Mouse (Mus musculus) lung, postnatal 0 days (tissue): ENCODE data around the gene Slc10a1. TPM values are rescaled to one million over a fixed set of nuclear protein-coding genes. Genes with fewer than 3 reads are reported as not detected.
"Not testable (repeated sequence)": the region's sequence is repeated elsewhere in the genome, so short reads cannot be mapped to it uniquely, and the experiment has no call there.

Experiments
- ATAC-seq: fragments of 200-750 bp; cut with Nextera tagmentation; 2 replicates; pipeline ENCODE4 v1.8.0; 2017; ENCODE audit warnings: moderate library complexity
- DNase-seq: peaks from one replicate; pipeline ENCODE4 v3.0.0-alpha.2; 2016; ENCODE audit warnings: low spot score
- H3K27ac ChIP-seq: fragments of 300-500 bp; sonication (generic); 2 replicates; pipeline ENCODE4 v1.5.1; 2014; ENCODE audit warnings: antibody characterized with exemption, mild to moderate bottlenecking, low read length, mixed read lengths
- H3K27me3 ChIP-seq: fragments of 300-500 bp; sonication (generic); replicated peaks from 2 replicates; pipeline ENCODE4 v1.6.1; 2014; ENCODE audit warnings: low read length, mixed read lengths; ENCODE audit not compliant: insufficient read depth
- H3K36me3 ChIP-seq: fragments of 300-500 bp; sonication (generic); 2 replicates; pipeline ENCODE4 v1.6.1; 2014; ENCODE audit warnings: low read length, mixed read lengths; ENCODE audit not compliant: insufficient read depth
- H3K4me1 ChIP-seq: fragments of 300-500 bp; sonication (generic); 2 replicates; pipeline ENCODE4 v1.6.1; 2014; ENCODE audit warnings: antibody characterized with exemption, low read depth, low read length, mixed read lengths; ENCODE audit not compliant: insufficient read depth
- H3K4me2 ChIP-seq: fragments of 300-500 bp; sonication (generic); replicated peaks from 2 replicates; pipeline ENCODE4 v1.6.1; 2014; ENCODE audit warnings: low read depth, mild to moderate bottlenecking, low read length, moderate library complexity, mixed read lengths
- H3K4me3 ChIP-seq: fragments of 300-500 bp; sonication (generic); 2 replicates; pipeline ENCODE4 v1.5.1; 2014; ENCODE audit warnings: low read depth, low read length
- H3K9ac ChIP-seq: fragments of 300-500 bp; sonication (generic); replicated peaks from 2 replicates; pipeline ENCODE4 v1.6.1; 2014; ENCODE audit warnings: low read depth, mild to moderate bottlenecking
- H3K9me3 ChIP-seq: fragments of 300-500 bp; sonication (generic); 2 replicates; pipeline ENCODE4 v1.6.1; 2016; ENCODE audit warnings: low read length, mixed read lengths
- CTCF ChIP-seq: IDR thresholded peaks from 2 replicates; pipeline ENCODE4 v1.5.1; 2016; ENCODE audit warnings: antibody characterized with exemption, mild to moderate bottlenecking
- EP300 ChIP-seq: IDR thresholded peaks from 2 replicates; pipeline ENCODE4 v1.6.1; 2016; ENCODE audit warnings: antibody characterized with exemption, mild to moderate bottlenecking, control low read depth
- WGBS: fragments of 180-500 bp; shearing (Covaris S2); extraction: QIAGEN DNeasy Blood & Tissue Kit; methylation state at CpG from one replicate; pipeline ENCODE4 v1.1.7; 2014; 5-methylcytosine and 5-hydroxymethylcytosine counted together
- polyA plus RNA-seq: library from polyadenylated mRNA; unstranded; fragments of >200 nt; fragmentation: Nextera tagmentation; extraction: Ambion mirVana; gene quantifications from 2 replicates; pipeline ENCODE4 v1.2.1, GENCODE M21; 2015

The Slc10a1 gene
- polyA plus RNA-seq, 1 experiment from 2014 or later = 0.47 TPM

DNA sequence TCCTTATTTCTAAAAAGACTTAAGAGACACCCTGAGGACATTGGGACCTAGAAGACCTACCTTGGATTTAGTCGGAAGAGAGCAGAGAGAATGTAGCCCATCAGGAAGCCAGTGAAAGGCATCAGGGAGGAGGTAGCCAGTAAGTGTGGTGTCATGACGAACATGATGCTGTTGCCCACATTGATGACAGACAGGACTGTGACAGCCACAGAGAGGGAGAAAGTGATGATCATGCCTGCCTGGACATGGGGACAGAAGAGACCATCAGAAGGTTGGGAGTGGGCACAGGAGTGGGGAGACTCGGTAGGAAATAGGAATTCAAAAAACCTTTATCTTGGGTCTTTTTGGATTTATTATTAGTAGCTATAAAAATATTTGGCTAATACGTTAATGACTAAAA, 10.5 kb downstream of the Slc10a1 start:
- no peaks in the 10 kb centered on the region for H3K9me3 ChIP-seq
- no peaks in the 10 kb centered on the region for H3K4me1 ChIP-seq
- H3K27ac ChIP-seq = no peak overlapping the region
- TF ChIP-seq EP300 (no peak), CTCF (no peak)
- ATAC-seq (no peak), DNase-seq (no peak)
- no peak overlapping the region for H3K9ac ChIP-seq
- peaks cover 34% of the 10 kb centered on the region for H3K36me3 ChIP-seq
- 84% methylated on average over 4 of the region's 4 CpGs for WGBS
- H3K4me2 ChIP-seq = no peak overlapping the region
- H3K4me3 ChIP-seq = no peak overlapping the region
- no peaks in the 10 kb centered on the region for H3K27me3 ChIP-seq

DNA sequence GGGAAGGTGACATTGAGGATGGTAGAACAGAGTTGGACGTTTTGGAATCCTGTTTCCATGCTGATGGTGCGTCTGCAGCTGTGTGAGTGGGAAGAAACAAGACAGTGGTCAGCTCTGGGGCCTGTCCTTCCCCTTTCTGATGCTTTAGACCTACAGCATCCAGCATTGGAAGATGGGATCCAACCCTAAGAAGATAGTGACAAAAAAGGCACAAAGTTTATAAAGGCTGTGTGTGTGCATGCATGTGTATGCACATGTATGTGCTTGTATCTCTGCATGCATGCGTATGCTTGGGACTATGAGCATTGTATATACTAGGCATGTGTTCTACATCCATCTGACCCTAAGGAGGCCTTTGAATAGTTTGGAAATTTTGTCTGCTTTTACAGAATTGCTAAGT, 12.5 kb downstream of the Slc10a1 start:
- Histone ChIP-seq H3K4me1 (no peaks in the 10 kb centered on the region), H3K9ac (no peak overlapping the region), H3K9me3 (no peaks in the 10 kb centered on the region), H3K4me3 (no peak overlapping the region), H3K27me3 (no peaks in the 10 kb centered on the region), H3K4me2 (no peak overlapping the region), H3K36me3 (peaks cover 52% of the 10 kb centered on the region), H3K27ac (no peak overlapping the region)
- ATAC-seq (no peak), DNase-seq (no peak)
- WGBS = 85% methylated on average over 3 of the region's 3 CpGs
- TF ChIP-seq CTCF (no peak), EP300 (no peak)

DNA sequence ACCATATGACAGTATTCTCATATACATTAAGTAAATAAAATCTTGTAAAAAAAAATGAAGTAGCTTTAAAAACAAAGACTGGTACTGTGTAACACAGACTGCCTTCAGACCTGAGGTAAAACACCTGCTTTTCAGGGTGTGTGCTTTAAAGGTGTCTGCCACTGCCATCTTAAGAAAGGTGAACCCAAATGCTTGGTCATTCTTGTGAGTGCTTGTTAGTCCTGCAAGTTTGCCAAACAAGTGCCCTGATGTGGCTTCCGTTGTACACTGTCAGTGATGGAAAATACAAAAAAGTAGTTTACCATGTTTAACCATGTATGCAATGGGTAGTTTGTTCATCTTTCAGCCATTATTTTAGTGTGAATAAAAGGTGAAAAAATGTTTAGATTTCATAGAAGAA, 16.0 kb downstream of the Slc10a1 start:
- no peak for ATAC-seq
- Histone ChIP-seq H3K27ac (no peak overlapping the region), H3K27me3 (no peaks in the 10 kb centered on the region), H3K4me3 (no peak overlapping the region), H3K4me1 (no peaks in the 10 kb centered on the region), H3K36me3 (peaks cover 69% of the 10 kb centered on the region), H3K9me3 (no peaks in the 10 kb centered on the region), H3K9ac (no peak overlapping the region), H3K4me2 (no peak overlapping the region)
- DNase-seq = no peak
- TF ChIP-seq EP300 (no peak), CTCF (no peak)
- 82% methylated on average over 1 of the region's 1 CpGs for WGBS

DNA sequence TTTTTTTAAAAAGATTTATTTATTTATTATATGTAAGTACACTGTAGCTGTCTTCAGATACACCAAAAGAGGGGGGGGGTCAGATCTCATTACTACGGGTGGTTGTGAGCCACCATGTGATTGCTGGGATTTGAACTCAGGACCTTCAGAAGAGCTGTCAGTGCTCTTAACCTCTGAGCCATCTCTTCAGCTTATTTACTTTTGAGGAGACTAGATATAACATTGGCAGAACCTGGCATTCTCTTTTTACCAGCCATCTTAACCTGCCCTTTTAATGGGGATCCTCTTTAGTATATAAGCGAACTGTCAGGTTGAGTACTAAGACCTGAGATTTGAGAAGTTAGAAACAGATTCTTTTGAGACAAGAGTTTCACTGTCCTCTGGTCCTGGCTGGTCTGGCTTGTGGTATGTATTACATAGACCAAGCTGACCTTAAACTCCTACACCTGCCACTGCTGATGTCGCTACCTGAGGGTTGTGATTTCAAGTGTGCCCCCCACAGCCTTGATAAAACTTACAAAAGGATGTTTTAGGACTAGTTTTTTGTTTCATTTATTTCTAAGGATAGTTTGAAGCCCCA, 16.8 kb downstream of the Slc10a1 start:
- TF ChIP-seq EP300 (no peak), CTCF (no peak)
- Histone ChIP-seq H3K27ac (no peak overlapping the region), H3K4me1 (no peaks in the 10 kb centered on the region), H3K4me3 (no peak overlapping the region), H3K27me3 (no peaks in the 10 kb centered on the region), H3K9ac (no peak overlapping the region), H3K36me3 (peaks cover 71% of the 10 kb centered on the region), H3K4me2 (no peak overlapping the region), H3K9me3 (no peaks in the 10 kb centered on the region)
- DNase-seq (no peak), ATAC-seq (no peak)
- 90% methylated on average over 3 of the region's 3 CpGs for WGBS

DNA sequence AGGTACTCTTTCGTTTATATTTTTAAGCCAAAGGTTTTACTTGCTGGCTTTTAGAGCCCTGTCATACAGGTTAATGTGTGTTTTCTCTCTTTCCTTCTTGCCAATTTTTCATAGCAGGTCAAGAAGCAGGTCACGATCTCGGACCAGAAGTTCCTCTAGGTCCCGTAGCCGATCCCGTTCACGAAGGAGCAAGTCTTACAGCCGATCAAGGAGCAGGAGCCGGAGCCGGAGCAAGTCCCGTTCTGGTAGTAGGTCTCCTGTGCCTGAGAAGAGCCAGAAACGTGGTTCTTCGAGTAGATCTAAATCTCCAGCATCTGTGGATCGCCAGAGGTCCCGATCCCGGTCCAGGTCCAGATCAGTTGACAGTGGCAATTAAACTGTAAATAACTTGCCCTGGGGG, 18.9 kb downstream of the Slc10a1 start:
- H3K4me3 ChIP-seq, H3K9ac ChIP-seq, H3K27me3 ChIP-seq, DNase-seq, H3K27ac ChIP-seq, H3K9me3 ChIP-seq, ATAC-seq, H3K4me1 ChIP-seq, H3K4me2 ChIP-seq: not testable (repeated sequence)
- 92% methylated on average over 13 of the region's 16 CpGs for WGBS
- peaks cover 59% of the 10 kb centered on the region for H3K36me3 ChIP-seq

DNA sequence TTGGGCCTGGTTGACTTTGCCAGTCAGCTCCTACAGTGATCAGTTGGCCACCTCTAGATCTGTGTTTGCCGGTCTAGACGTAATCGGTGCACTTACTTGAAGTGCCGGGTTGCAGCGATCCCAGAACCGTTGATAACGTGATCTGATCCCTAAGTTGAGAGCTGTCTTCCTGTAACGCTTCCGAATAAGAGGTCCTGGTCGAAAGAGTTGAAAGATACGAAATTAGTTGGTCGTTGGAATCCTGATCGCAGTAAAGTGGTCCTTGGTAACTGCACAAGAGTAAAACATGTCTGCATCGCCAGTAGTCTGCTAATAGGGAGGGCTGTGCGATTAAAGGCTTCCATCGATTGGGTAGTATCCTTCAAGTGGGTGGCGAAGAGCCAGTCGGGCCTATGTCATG, 20.3 kb downstream of the Slc10a1 start:
- DNase-seq (no peak), ATAC-seq (no peak)
- Histone ChIP-seq H3K9me3 (no peaks in the 10 kb centered on the region), H3K27me3 (no peaks in the 10 kb centered on the region), H3K36me3 (peaks cover 46% of the 10 kb centered on the region), H3K9ac (no peak overlapping the region), H3K27ac (no peak overlapping the region), H3K4me1 (no peaks in the 10 kb centered on the region), H3K4me3 (no peak overlapping the region), H3K4me2 (no peak overlapping the region)
- WGBS = 91% methylated on average over 18 of the region's 18 CpGs
- TF ChIP-seq CTCF (no peak), EP300 (no peak)

DNA sequence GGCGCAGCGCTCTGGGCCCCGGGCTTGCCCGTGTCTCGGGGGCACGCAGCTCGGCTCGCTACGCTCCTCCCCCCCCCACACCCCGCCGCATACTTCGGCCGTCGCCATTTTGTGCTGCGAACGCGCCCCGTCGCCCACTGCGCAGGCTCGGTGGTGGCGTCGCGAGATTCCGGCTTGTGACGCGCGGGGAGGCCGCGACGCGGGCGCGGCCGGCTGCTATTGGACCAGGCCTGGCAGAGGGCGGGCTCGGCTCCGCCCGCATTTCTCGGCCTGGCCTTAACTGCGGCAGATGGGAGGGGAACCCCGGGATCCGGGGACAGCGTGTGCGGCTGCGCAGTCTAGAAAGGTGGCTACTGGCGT, 22.5 kb downstream of the Slc10a1 start:
- Histone ChIP-seq H3K36me3 (peaks cover 26% of the 10 kb centered on the region), H3K9me3 (no peaks in the 10 kb centered on the region), H3K4me1 (no peaks in the 10 kb centered on the region), H3K4me2 (peak overlapping the region; percentile 68), H3K27ac (peak overlapping the region; percentile 100), H3K9ac (peak overlapping the region; percentile 100), H3K4me3 (peak overlapping the region; percentile 100), H3K27me3 (no peaks in the 10 kb centered on the region)
- TF ChIP-seq CTCF (0 out of 2 replicates have a peak, but pooled peaks have one; percentile 0), EP300 (no peak)
- ATAC-seq = peak; percentile 96
- 0% methylated on average over 30 of the region's 47 CpGs for WGBS
- DNase-seq = peak; percentile 97
